Mouse (Mus musculus): ENCODE data around the gene Hadha.

DNA sequence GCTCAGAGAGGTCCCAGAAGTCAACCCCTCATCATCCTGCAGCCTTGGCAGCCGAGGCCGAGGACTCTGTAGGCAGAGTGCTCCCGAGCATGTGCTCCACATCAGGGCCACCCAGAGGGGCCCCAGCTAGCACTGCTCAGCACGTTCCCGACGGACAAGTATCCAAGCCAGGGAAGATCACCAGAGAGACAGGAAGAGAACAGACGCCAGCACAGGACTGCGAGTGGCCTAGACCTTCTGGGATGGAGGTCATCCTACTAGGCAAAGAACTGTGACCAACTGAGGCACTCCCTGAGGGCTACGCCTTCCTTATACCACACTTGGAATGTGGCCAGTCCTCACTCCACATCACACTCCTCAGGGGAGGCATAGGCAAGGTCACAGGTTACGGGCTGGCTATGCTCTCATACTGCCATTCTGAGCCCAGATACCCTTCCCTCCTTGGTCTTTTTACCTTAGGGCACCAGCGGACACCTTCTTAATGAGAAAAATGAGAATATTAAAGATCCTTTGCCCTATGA lies 19.2 kb downstream of the Hadha start:
- TF ChIP-seq CTCF (IDR thresholded peaks at IDR 0.05; ENCODE audit: extremely low read depth, insufficient read depth, low read length): no peak
- no peak for TF ChIP-seq POLR2A (IDR thresholded peaks at IDR 0.05; ENCODE audit: extremely low read depth, insufficient read depth, low read length)
